Mouse (Mus musculus) intestine, embryonic 14.5 days (tissue): ENCODE measurements around the gene Fam241a. TPM values are rescaled to one million over a fixed set of nuclear protein-coding genes. Genes with fewer than 3 reads are reported as not detected.

Experiments used
- ATAC-seq: fragments of 200-750 bp; cut with Nextera tagmentation; replicated peaks from 2 replicates; pipeline ENCODE4 v1.8.0; 2017; ENCODE audit warnings: low read depth, moderate number of reproducible peaks, moderate TSS enrichment, moderate library complexity; ENCODE audit not compliant: low FRiP score, low TSS enrichment
- DNase-seq: peaks from one replicate; pipeline ENCODE4 v3.0.0-alpha.2; 2018; ENCODE audit warnings: low spot score
- H3K27ac ChIP-seq: fragments of 300-500 bp; sonication (generic); 2 replicates; pipeline ENCODE4 v1.5.1; 2014; ENCODE audit warnings: low read depth, mild to moderate bottlenecking, control low read depth
- H3K27me3 ChIP-seq: fragments of 300-500 bp; sonication (generic); replicated peaks from 2 replicates; pipeline ENCODE4 v1.6.1; 2014; ENCODE audit warnings: low read length, control low read depth; ENCODE audit not compliant: control insufficient read depth, insufficient read depth
- H3K36me3 ChIP-seq: fragments of 300-500 bp; sonication (generic); 2 replicates; pipeline ENCODE4 v1.6.1; 2014; ENCODE audit warnings: low read length, control low read depth; ENCODE audit not compliant: control insufficient read depth, insufficient read depth
- H3K4me1 ChIP-seq: fragments of 300-500 bp; sonication (generic); replicated peaks from 2 replicates; pipeline ENCODE4 v1.6.1; 2014; ENCODE audit warnings: low read length, control low read depth, mixed read lengths; ENCODE audit not compliant: control insufficient read depth, insufficient read depth
- H3K4me2 ChIP-seq: fragments of 300-500 bp; sonication (generic); 2 replicates; pipeline ENCODE4 v1.6.1; 2014; ENCODE audit warnings: low read length
- H3K4me3 ChIP-seq: fragments of 300-500 bp; sonication (generic); 2 replicates; pipeline ENCODE4 v1.5.1; 2014; ENCODE audit warnings: low read depth, low read length, control low read depth, mixed read lengths
- H3K9ac ChIP-seq: fragments of 300-500 bp; sonication (generic); 2 replicates; pipeline ENCODE4 v1.6.1; 2014; ENCODE audit warnings: mild to moderate bottlenecking, low read length
- H3K9me3 ChIP-seq: fragments of 300-500 bp; sonication (generic); 2 replicates; pipeline ENCODE4 v1.6.1; 2016; ENCODE audit warnings: low read length, control low read depth; ENCODE audit not compliant: control insufficient read depth
- WGBS: fragments of 180-500 bp; shearing (Covaris S2); extraction: QIAGEN DNeasy Blood & Tissue Kit; methylation state at CpG from one replicate; pipeline ENCODE4 v1.1.7; 2014; 5-methylcytosine and 5-hydroxymethylcytosine counted together
- polyA plus RNA-seq: library from polyadenylated mRNA; unstranded; fragments of >200 nt; fragmentation: Nextera tagmentation; extraction: Ambion mirVana; gene quantifications from 2 replicates; pipeline ENCODE4 v1.2.1, GENCODE M21; 2014

Gene Fam241a
- 8.7 and 10.5 TPM in 2 replicates for polyA plus RNA-seq

DNA sequence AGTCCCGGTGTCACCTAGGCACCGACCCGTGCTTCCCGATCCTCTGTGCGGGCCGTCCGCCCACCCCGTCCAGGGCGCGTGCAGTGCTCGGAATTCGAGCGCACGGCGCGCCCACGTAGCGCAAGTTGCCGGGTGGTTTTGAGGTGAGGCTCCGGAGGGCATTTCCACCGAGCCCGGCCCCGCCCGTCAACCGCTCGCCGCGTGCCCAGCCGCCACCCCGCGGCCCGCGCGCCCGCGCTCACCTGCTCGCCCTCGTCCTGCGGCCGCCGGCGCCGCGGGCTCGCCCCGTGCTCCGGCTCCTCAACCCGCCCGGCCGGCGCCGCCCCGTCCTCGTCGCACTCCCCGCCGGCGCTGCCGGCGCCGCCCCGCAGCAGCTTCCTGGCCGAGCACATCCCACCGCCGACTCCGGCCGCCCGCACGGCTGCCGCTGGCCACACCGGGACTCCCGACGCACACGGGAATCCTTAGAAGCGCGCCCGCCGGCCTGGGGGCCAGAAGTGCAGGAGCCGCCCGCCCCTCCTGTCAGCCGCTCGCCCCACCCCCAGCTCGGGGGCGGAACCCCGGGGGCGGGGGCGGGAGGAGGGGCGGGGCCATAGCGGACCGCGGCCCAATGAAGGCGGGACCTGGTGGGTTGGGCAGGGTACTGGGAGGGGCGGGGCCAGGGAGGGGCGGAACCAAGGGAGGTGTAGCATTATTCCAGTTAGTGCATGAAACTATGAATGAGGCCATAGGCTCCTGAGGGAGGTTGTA lies at the start of gene Fam241a:
TSS of gene Fam241a (minus strand) at position 533 of the 750 bp plus-strand sequence.
- Histone ChIP-seq H3K4me3 (peak within 1 kb of the TSS; percentile 76), H3K4me1 (0 out of 2 replicates have a peak, but pooled peaks cover 6% of the 10 kb centered on the region), H3K9ac (peak within 1 kb of the TSS; percentile 63), H3K9me3 (no peaks in the 10 kb centered on the region), H3K27me3 (no peaks in the 10 kb centered on the region), H3K36me3 (no peaks in the 10 kb centered on the region), H3K27ac (peak within 1 kb of the TSS; percentile 51; the same call in 1 of the 2 replicates), H3K4me2 (peak within 1 kb of the TSS; percentile 75)
- DNase-seq = peak; percentile 91
- WGBS = under 1% methylated on average over 78 of the region's 94 CpGs
- peak; percentile 94 for ATAC-seq

DNA sequence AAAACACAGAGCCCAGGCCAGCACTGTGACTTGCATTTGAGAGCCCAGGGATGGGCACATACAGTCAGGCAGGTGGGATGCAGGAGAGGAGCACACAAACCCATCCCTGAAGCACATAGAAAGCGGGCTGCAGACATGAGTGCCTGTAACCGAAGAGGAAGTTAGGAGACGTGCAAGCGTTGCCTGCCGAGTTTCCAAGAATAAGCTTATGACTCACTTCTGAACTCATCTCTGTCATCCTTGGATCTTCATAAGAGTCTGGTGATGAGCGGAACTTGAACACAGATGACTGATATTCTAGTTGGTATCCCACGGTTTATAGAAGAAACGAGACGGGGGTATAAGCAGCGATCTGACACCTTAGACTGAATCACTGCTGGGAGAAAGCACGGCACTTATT lies 36.3 kb upstream of the Fam241a start:
- ATAC-seq (no peak), DNase-seq (no peak)
- Histone ChIP-seq H3K27me3 (no peaks in the 10 kb centered on the region), H3K4me3 (no peak overlapping the region), H3K9ac (no peak overlapping the region), H3K4me1 (no peaks in the 10 kb centered on the region), H3K36me3 (no peaks in the 10 kb centered on the region), H3K4me2 (no peak overlapping the region), H3K27ac (no peak overlapping the region), H3K9me3 (no peaks in the 10 kb centered on the region)
- 95% methylated on average over 11 of the region's 11 CpGs for WGBS

DNA sequence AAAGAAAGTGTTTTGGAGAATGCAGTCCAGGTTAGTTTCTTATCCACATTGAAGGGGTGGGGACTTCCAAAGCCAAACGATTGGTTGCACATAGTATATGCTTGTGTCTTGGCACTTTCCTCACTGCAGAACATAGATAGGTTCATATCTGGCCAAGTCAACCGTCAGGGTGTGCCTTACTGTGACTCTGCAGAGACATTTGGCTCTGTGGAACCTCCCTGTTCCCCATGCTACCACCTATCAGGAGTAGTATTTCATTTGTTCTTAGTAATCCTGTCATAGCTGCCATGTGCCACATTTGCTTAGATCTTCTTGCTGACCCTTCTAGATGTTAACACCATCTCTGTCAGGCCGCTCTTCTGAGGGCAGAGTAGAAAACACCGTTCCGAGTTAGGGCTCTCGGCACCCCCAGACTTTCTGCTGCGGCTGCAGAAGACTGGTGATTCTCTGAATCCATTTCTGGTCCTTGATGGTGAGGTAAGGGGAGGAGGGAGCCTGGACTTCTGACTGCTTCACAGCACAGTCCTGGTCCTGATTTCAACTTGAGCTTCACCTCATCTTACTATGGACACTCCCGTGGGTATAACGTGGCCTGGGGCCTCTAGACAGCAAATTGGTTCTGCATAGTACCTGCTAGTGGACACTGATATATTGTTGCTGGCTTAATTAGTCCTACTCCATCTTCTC lies 34.3 kb upstream of the Fam241a start:
- Histone ChIP-seq H3K9me3 (no peaks in the 10 kb centered on the region), H3K4me1 (no peaks in the 10 kb centered on the region), H3K4me3 (no peak overlapping the region), H3K4me2 (no peak overlapping the region), H3K9ac (no peak overlapping the region), H3K36me3 (no peaks in the 10 kb centered on the region), H3K27ac (peak overlapping the region; percentile 36), H3K27me3 (no peaks in the 10 kb centered on the region)
- WGBS = 73% methylated on average over 9 of the region's 9 CpGs
- ATAC-seq = peak; percentile 72
- peak; percentile 47 for DNase-seq

DNA sequence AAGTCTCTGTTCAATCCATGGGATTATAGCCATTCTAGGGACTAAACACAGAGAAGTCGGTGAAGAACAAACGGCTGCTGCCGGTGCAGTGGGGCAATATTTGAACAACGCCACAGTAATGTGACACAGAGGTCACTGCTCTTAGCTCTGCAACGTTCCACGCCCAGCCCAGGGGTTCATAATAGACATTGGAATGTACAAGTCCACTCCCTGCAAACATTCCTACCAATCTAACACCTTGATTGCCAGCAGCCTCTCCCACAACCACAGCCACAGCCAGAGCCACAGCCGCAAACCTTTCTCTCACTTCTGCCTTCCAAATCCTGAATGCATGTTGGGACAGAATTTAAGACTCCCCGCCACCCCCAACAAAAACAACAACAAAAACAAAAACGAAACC lies 33.8 kb upstream of the Fam241a start:
- no peak overlapping the region for H3K4me2 ChIP-seq
- ATAC-seq = peak; percentile 96
- no peaks in the 10 kb centered on the region for H3K36me3 ChIP-seq
- DNase-seq = peak; percentile 67
- no peaks in the 10 kb centered on the region for H3K4me1 ChIP-seq
- no peaks in the 10 kb centered on the region for H3K27me3 ChIP-seq
- no peak overlapping the region for H3K4me3 ChIP-seq
- H3K9me3 ChIP-seq = no peaks in the 10 kb centered on the region
- H3K9ac ChIP-seq = no peak overlapping the region
- peak overlapping the region; percentile 36; the same call in 1 of the 2 replicates for H3K27ac ChIP-seq
- 57% methylated on average over 9 of the region's 9 CpGs for WGBS

DNA sequence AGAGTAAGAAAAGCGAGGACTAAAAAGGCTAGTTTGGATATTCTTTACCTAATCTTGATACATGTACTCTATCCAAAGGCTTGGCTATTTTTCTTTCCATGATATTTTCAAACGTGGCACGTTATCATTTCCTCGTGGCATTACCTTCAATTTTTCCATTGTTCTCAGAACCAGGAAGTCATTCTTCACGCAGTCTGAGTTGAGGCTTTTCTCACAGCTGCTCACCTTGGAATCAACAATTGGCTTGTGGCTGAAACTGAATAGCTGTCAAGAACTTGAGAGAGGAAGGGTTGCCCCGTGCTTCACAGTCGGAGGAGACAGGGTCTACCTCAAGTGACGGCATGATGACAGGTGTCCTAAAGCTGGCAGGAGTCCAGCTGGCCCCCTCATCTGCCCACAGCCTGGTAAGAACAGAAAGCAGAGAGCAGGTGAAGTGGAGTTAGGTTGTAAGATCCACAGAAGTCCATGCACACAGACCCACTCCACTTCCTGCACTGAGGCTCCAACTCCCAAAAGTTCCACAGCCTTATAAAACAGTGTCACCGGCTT lies 30.6 kb upstream of the Fam241a start:
- H3K9ac ChIP-seq = no peak overlapping the region

DNA sequence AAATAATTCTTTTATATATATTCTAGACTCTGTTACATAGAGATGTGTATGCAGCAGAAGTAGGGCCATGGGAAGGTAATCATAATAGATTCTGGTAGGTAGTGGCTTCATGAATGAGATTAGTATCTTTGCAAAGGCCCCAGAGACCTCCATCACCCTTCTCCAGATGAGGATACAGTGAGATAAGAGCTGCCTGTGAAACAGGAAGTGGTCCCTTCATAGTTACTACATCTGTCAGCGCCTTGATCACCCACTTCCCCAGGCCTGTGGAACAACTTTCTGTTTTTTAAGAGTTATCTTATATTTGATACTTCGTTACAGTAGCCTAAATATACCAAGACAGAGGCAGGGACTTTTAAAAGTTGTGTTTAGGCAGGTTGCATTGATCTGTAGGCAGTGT lies 28.3 kb upstream of the Fam241a start:
- Histone ChIP-seq H3K9me3 (no peaks in the 10 kb centered on the region), H3K4me2 (no peak overlapping the region), H3K9ac (no peak overlapping the region), H3K4me3 (no peak overlapping the region), H3K27me3 (no peaks in the 10 kb centered on the region), H3K36me3 (no peaks in the 10 kb centered on the region), H3K27ac (no peak overlapping the region), H3K4me1 (no peaks in the 10 kb centered on the region)
- 69% methylated on average over 2 of the region's 2 CpGs for WGBS
- ATAC-seq = no peak
- DNase-seq = no peak

More for the DNA sequence above, 30.6 kb upstream of the Fam241a start:
- Histone ChIP-seq H3K27ac (no peak overlapping the region), H3K27me3 (no peaks in the 10 kb centered on the region), H3K4me2 (no peak overlapping the region), H3K4me3 (no peak overlapping the region), H3K9me3 (no peaks in the 10 kb centered on the region), H3K36me3 (no peaks in the 10 kb centered on the region), H3K4me1 (no peaks in the 10 kb centered on the region)
- no peak for ATAC-seq
- DNase-seq = no peak
- WGBS = 66% methylated on average over 9 of the region's 9 CpGs

DNA sequence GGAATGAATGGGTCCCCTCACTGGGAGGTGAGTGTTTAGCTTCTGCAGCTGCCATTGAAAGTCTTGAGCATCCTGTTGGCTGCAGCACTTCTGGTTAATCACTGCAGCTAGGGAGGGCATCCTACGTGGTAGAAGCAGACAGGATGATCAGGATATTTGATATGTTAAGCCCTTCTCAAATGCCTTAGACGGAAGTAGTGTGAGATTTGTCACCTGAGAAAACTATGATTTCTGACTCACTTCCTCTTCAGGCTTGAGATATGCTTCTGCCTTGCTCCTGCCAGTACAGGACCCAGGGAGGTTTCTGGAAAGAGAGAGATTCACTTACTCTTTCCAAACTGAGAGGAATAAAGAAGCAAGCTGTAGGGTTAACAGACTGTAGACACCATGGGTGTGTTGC lies 27.1 kb upstream of the Fam241a start:
- Histone ChIP-seq H3K36me3 (no peaks in the 10 kb centered on the region), H3K9me3 (no peaks in the 10 kb centered on the region), H3K4me2 (no peak overlapping the region), H3K9ac (no peak overlapping the region), H3K27me3 (no peaks in the 10 kb centered on the region), H3K4me3 (no peak overlapping the region), H3K4me1 (no peaks in the 10 kb centered on the region), H3K27ac (no peak overlapping the region)
- ATAC-seq (no peak), DNase-seq (no peak)
- WGBS = 65% methylated on average over 2 of the region's 2 CpGs

DNA sequence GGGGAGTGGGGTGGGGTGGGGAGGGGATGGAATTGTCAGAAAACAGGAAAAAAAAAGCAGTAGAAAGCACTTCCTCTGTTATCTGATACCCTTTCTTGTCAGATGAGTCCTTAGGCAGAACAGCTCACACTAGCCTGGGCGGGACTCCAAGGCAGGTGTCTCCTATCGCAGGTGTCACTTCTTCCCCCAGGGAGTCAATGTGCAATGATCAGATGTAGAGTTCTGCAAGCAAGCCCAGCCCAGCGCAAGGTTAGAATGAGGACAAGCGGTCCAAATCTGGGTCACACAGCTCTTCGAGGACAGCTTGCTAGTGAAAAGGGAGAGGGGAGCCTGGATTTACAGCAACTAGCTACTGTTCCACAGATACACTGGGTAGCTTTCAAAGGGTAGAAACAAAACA lies 26.0 kb upstream of the Fam241a start:
- no peak for DNase-seq
- H3K4me3 ChIP-seq = no peak overlapping the region

More for the DNA sequence above, 26.0 kb upstream of the Fam241a start:
- 67% methylated on average over 5 of the region's 5 CpGs for WGBS
- H3K27me3 ChIP-seq = no peaks in the 10 kb centered on the region
- H3K4me2 ChIP-seq = no peak overlapping the region
- no peaks in the 10 kb centered on the region for H3K36me3 ChIP-seq
- H3K9ac ChIP-seq = no peak overlapping the region
- ATAC-seq = no peak
- H3K4me1 ChIP-seq = no peaks in the 10 kb centered on the region
- H3K27ac ChIP-seq = no peak overlapping the region
- H3K9me3 ChIP-seq = no peaks in the 10 kb centered on the region
